Mouse (Mus musculus) hindbrain, postnatal 0 days (tissue): ENCODE measurements around the gene Aqp1. TPM values are rescaled to one million over a fixed set of nuclear protein-coding genes. Genes with fewer than 3 reads are reported as not detected.

Experiments
- ATAC-seq: fragments of 200-750 bp; cut with Nextera tagmentation; 2 replicates; pipeline ENCODE4 v1.8.0; 2017; ENCODE audit warnings: mild to moderate bottlenecking, moderate TSS enrichment, moderate library complexity
- DNase-seq: peaks from one replicate; pipeline ENCODE4 v3.0.0-alpha.2; 2015; ENCODE audit warnings: low spot score
- H3K27ac ChIP-seq: fragments of 300-500 bp; sonication (generic); 2 replicates; pipeline ENCODE4 v1.5.1; 2014; ENCODE audit warnings: mild to moderate bottlenecking
- H3K27me3 ChIP-seq: fragments of 300-500 bp; sonication (generic); 2 replicates; pipeline ENCODE4 v1.6.1; 2014; ENCODE audit warnings: low read length, mixed read lengths; ENCODE audit not compliant: insufficient read depth
- H3K36me3 ChIP-seq: fragments of 300-500 bp; sonication (generic); 2 replicates; pipeline ENCODE4 v1.6.1; 2014; ENCODE audit warnings: low read length, mixed read lengths; ENCODE audit not compliant: insufficient read depth
- H3K4me1 ChIP-seq: fragments of 300-500 bp; sonication (generic); 2 replicates; pipeline ENCODE4 v1.6.1; 2014; ENCODE audit warnings: antibody characterized with exemption, low read length, mixed read lengths; ENCODE audit not compliant: insufficient read depth
- H3K4me2 ChIP-seq: fragments of 300-500 bp; sonication (generic); 2 replicates; pipeline ENCODE4 v1.6.1; 2014; ENCODE audit warnings: low read depth, mild to moderate bottlenecking, low read length, moderate library complexity, mixed read lengths
- H3K4me3 ChIP-seq: fragments of 300-500 bp; sonication (generic); 2 replicates; pipeline ENCODE4 v1.5.1; 2014; ENCODE audit warnings: low read length
- H3K9ac ChIP-seq: fragments of 300-500 bp; sonication (generic); replicated peaks from 2 replicates; pipeline ENCODE4 v1.6.1; 2014; ENCODE audit warnings: mild to moderate bottlenecking, low read length, moderate library complexity, mixed read lengths
- H3K9me3 ChIP-seq: fragments of 300-500 bp; sonication (generic); 2 replicates; pipeline ENCODE4 v1.6.1; 2016; ENCODE audit warnings: low read length, mixed read lengths
- CTCF ChIP-seq: IDR thresholded peaks from 2 replicates; pipeline ENCODE4 v1.5.1; 2016; ENCODE audit warnings: antibody characterized with exemption, control low read depth, low read depth
- WGBS: fragments of 180-500 bp; shearing (Covaris S2); extraction: QIAGEN DNeasy Blood & Tissue Kit; methylation state at CpG from one replicate; pipeline ENCODE4 v1.1.7; 2014; 5-methylcytosine and 5-hydroxymethylcytosine counted together
- polyA plus RNA-seq: library from polyadenylated mRNA; unstranded; fragments of >200 nt; fragmentation: Nextera tagmentation; extraction: Ambion mirVana; gene quantifications from 2 replicates; pipeline ENCODE4 v1.2.1, GENCODE M21; 2015
- total RNA-seq: library from RNA; depleted of rRNA; stranded (reverse); fragments of >200 nt; gene quantifications from 2 replicates; pipeline ENCODE4 v1.2.3, GENCODE M21; 2014

Gene Aqp1
- total and polyA plus RNA-seq, 2 experiments from 2014 or later = 19.5 to 32.6 TPM

GRCm38 (mm10) chr6:55376511-55376910 is 40.3 kb downstream of the Aqp1 start:
- H3K4me3 ChIP-seq = no peak overlapping the region
- H3K27ac ChIP-seq = no peak overlapping the region
- no peaks in the 10 kb centered on the region for H3K27me3 ChIP-seq
- no peak overlapping the region for H3K4me2 ChIP-seq
- H3K9ac ChIP-seq = no peak overlapping the region
- DNase-seq = no peak
- no peaks in the 10 kb centered on the region for H3K36me3 ChIP-seq
- H3K9me3 ChIP-seq = no peaks in the 10 kb centered on the region
- TF ChIP-seq CTCF = no peak
- no peaks in the 10 kb centered on the region for H3K4me1 ChIP-seq
- 60% methylated on average over 5 of the region's 5 CpGs for WGBS
- no peak for ATAC-seq

DNA sequence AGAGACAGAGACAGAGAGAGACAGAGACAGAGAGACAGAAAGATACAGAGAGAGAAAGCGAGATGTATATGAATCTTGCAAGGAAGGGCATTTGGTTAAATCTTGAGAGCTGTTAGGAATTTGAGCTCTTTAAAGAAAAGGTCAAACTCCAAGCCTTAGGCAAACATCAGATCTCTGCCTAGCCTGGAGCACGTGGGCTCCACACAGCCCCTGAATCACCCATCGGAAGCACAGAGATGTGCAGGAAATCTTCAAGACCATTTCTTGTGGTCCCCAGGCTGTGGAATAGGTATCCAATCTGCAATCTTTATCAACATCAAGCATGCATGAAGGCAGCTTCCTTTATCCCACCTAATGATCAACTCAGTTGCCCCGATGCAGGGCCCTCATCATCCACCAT is 41.2 kb downstream of the Aqp1 start:
- H3K4me3 ChIP-seq = no peak overlapping the region
- no peaks in the 10 kb centered on the region for H3K9me3 ChIP-seq
- ATAC-seq = no peak
- WGBS = 90% methylated on average over 4 of the region's 4 CpGs
- no peak overlapping the region for H3K9ac ChIP-seq
- no peaks in the 10 kb centered on the region for H3K27me3 ChIP-seq
- no peak for DNase-seq
- H3K4me1 ChIP-seq = no peaks in the 10 kb centered on the region
- no peak overlapping the region for H3K4me2 ChIP-seq
- no peak overlapping the region for H3K27ac ChIP-seq
- no peak for TF ChIP-seq CTCF
- H3K36me3 ChIP-seq = no peaks in the 10 kb centered on the region

DNA sequence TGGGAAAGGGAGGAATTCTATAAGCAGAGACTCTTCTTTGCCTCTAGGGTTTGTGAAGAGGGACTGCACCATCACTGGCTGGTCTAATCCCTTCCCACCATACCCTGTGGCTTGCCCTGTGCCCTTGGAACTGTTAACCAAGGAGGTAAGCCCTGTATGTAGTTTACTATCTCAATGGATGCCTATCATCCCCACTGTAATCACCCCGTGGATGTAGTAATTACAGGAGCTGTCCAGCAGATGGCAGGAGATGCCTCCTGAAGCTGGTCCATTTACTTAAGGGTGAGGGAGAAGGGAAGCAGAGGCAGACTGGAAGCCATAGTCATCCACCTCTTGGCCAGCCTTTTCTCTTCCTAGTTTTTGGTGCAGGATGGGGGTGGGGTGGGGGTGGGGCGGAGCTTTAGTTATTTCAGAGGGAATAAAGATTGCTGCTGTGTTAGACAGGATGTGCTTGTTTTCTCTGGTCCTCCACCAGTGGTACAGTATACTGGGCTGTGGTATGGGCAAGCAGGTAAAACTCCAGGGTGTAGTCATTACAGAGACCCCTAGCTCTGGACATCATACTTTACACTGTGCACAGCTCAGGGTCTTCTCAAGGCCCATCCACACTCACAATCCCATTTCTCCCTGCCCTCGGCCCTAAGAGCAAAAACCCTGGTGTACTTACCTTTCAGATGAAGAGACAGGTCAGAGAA is 43.6 kb downstream of the Aqp1 start:
- H3K27ac ChIP-seq = no peak overlapping the region
- 38% methylated on average over 3 of the region's 3 CpGs for WGBS

DNA sequence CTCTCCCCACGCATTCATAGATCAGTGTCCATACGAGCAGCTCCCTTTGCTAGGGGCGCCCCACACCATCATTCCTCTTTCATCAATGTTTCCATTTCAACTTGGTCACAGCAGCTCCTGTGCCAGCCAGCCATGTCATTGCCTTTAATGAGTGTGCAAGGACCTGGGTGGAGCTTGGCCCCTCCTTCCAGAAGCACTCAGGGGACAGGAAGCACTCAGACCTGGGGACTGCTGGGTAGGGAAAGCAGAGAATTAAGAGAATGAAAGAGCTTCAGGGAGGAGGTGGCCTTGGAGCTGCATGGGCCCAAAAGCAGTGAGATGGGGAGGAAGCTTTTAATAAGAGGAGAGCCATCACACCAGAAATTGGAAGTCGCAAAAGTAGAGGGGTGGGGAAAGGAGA is 45.7 kb downstream of the Aqp1 start:
- Histone ChIP-seq H3K27me3 (no peaks in the 10 kb centered on the region), H3K9me3 (no peaks in the 10 kb centered on the region), H3K4me2 (no peak overlapping the region), H3K27ac (no peak overlapping the region), H3K4me3 (no peak overlapping the region), H3K4me1 (no peaks in the 10 kb centered on the region), H3K9ac (no peak overlapping the region), H3K36me3 (no peaks in the 10 kb centered on the region)
- DNase-seq (no peak), ATAC-seq (no peak)
- 82% methylated on average over 4 of the region's 4 CpGs for WGBS
- TF ChIP-seq CTCF = no peak

More for the DNA sequence above, 43.6 kb downstream of the Aqp1 start:
- H3K4me1 ChIP-seq = no peaks in the 10 kb centered on the region
- no peaks in the 10 kb centered on the region for H3K27me3 ChIP-seq
- no peaks in the 10 kb centered on the region for H3K36me3 ChIP-seq
- DNase-seq = peak; percentile 81
- no peaks in the 10 kb centered on the region for H3K9me3 ChIP-seq
- ATAC-seq = peak; percentile 81
- peak; percentile 91 for TF ChIP-seq CTCF
- H3K4me3 ChIP-seq = no peak overlapping the region
- no peak overlapping the region for H3K4me2 ChIP-seq
- H3K9ac ChIP-seq = no peak overlapping the region

GRCm38 (mm10) chr6:55383897-55384296 is 47.7 kb downstream of the Aqp1 start:
- TF ChIP-seq CTCF = peak; percentile 80
- ATAC-seq (no peak), DNase-seq (peak; percentile 57)
- 24% methylated on average over 1 of the region's 1 CpGs for whole genome bisulfite sequencing
- no peak overlapping the region for H3K9ac ChIP-seq
- no peaks in the 10 kb centered on the region for H3K27me3 ChIP-seq
- H3K4me1 ChIP-seq = no peaks in the 10 kb centered on the region
- H3K4me3 ChIP-seq = no peak overlapping the region
- no peaks in the 10 kb centered on the region for H3K9me3 ChIP-seq
- H3K4me2 ChIP-seq = no peak overlapping the region
- no peak overlapping the region for H3K27ac ChIP-seq
- no peaks in the 10 kb centered on the region for H3K36me3 ChIP-seq

DNA sequence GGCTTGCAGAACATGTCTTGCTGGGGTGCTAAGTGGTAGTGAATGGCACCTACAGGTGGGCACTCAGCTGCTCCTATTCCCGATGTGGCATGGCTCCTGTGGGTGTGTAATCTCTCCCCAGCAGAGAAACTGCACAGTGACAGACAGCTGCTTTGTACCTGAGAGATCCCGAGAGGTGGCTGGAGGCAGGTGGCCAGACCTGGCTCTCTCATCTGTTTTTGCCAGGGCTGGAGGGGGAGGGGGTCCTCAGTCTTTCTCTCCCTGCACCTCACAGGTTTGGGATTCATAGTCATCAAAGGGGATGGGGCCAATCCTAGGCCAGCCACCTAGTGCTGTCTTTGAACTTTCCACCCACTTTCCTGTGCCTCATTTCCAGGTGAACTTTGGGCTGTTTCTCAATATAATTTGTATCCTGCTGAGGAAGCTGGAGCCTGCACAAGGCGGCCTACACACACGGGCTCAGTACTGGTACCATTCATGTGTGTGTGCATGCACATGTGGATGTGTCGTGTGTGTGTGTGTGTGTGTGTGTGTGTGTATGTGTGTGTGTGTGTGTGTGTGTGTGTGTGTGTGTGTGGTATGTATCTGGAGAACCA is 48.2 kb downstream of the Aqp1 start:
- Histone ChIP-seq H3K27ac (no peak overlapping the region), H3K9me3 (no peaks in the 10 kb centered on the region), H3K36me3 (no peaks in the 10 kb centered on the region), H3K4me1 (no peaks in the 10 kb centered on the region), H3K4me2 (no peak overlapping the region), H3K4me3 (no peak overlapping the region), H3K27me3 (no peaks in the 10 kb centered on the region), H3K9ac (no peak overlapping the region)
- WGBS = 76% methylated on average over 5 of the region's 5 CpGs
- no peak for TF ChIP-seq CTCF
- ATAC-seq (no peak), DNase-seq (no peak)

DNA sequence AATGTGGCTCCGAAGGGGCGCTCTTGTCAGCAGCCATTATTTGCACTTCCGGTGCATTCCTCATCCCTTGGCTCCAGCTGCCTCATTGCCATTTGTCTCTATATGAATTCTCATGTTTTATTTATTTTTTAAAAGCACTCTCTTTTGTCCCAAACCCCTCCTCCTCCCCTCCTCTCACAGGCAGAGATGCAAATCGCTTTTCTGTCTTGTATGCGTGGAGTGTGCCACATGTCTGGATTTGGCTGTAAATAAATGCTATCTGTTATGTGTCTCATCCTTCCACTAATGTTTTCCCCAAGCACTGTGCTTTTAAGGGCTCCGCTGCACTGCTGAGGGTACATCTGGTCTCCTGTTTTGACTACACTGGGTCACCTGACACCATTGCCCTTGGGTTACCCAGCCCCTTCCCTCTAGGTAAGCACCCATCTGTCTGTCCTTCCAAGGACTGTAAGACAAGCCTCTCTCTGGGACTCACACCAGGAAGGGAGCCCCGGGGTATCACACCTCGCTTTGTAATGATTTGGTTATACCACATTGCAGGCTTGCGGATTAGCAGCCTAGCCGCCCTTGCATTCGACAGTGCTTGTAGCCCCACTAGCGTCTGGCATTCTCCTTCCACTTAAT is 52.4 kb downstream of the Aqp1 start:
- no peaks in the 10 kb centered on the region for H3K9me3 ChIP-seq
- 0 out of 2 replicates have a peak, but pooled peaks cover 4% of the 10 kb centered on the region for H3K4me1 ChIP-seq
- DNase-seq = no peak
- H3K27me3 ChIP-seq = no peaks in the 10 kb centered on the region
- H3K4me2 ChIP-seq = no peak overlapping the region
- no peak overlapping the region for H3K9ac ChIP-seq
- no peak overlapping the region for H3K4me3 ChIP-seq
- no peak for TF ChIP-seq CTCF
- H3K27ac ChIP-seq = no peak overlapping the region
- no peaks in the 10 kb centered on the region for H3K36me3 ChIP-seq
- ATAC-seq = no peak
- 38% methylated on average over 12 of the region's 12 CpGs for WGBS
